Mouse (Mus musculus) large intestine, adult 2 months (tissue): Measurements from ENCODE around the gene Fbxo7. TPM values are rescaled to one million over a fixed set of nuclear protein-coding genes. Genes with fewer than 3 reads are reported as not detected.

ENCODE experiments used
- DNase-seq: peaks from one replicate; pipeline ENCODE4 v3.0.0-alpha.2; 2012; ENCODE audit warnings: low read depth, low spot score
- WGBS: fragments of 180-500 bp; shearing (Covaris S2); methylation state at CpG from one replicate; pipeline ENCODE4 v1.1.7; 2018; 5-methylcytosine and 5-hydroxymethylcytosine counted together
- polyA plus RNA-seq: library from polyadenylated mRNA; depleted of rRNA; stranded (reverse); fragments of >200 nt; gene quantifications from 2 replicates; pipeline ENCODE4 v1.2.3, GENCODE M21; 2012

Gene Fbxo7
- polyA plus RNA-seq, 1 experiment, result 23.4 TPM

DNA sequence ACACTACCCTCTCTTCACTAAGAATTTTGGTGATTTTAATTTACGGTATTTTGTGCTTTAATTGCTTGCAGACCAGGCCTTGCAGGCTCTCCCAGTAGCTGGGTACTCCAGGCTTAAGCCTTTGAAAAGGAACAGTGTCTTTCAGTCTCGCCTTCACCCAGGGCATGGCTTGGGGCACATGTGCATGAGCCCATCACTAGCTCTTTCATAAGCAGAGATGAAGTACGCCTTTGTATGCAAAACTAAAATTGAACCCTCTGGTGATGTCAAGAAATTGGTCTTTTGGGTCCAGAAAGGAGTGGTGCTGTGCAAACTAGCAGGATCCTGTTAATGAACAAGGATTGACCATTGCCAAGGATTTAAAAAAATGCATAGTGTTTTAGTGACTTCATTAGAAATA is 10.7 kb downstream of the Fbxo7 start:
- WGBS, result 90% methylated on average over 3 of the region's 3 CpGs
- DNase-seq, result no peak

DNA sequence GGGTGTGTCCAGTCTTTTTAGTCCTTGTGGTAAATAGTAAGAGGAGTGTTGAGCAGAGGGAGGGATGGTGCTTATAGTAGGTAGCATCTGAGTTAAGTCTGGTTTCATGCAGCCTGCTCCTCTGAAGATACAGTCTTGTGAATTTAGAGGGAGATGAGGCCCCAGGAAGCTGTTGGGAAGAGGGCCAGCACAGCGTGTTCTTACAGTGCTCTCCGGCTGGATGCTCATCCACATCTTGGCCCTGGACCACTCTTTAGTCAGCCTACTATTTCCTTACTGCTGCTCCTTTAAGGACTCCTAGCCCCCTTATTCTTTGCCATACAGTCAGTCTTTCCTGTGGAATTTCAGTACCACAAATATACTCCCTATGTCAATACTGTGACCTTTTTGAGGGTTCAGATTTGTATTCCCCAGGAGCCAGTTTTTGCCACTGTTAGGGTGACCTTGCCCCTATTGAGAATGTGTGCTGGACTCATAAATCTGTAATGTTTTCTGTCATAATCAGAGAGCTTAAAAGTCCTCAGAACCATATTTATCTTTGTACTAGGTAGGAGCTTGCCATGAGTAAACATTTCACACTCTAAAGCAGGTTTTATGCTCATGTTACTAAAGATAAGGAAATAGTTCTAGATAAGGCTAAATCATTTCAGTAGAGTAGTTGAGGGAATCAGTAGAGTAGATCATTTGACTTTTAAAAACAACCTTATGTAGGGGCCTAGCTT is 12.4 kb downstream of the Fbxo7 start:
- DNase-seq, result no peak
- 24% methylated on average over 2 of the region's 2 CpGs for WGBS

DNA sequence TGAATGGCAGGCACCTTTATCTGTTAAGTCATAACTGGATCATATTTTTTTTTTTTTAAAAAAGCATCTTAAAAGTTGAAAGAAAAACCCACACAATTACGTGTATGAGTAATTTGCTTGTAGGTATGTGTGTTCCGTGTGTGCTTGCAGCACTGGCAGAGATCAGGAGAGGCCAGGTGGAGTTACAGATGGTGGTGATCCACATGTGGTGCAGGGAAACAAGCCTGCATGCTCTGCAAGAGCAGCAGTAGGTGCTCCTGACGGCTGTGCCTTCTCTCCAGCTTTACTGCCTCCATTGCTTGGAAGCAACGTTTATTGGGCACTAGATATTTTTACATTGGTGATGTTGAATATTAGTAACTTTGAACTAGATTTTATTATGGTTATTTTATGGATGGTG is 21.9 kb downstream of the Fbxo7 start:
- DNase-seq, result no peak
- WGBS, result 77% methylated on average over 4 of the region's 4 CpGs

DNA sequence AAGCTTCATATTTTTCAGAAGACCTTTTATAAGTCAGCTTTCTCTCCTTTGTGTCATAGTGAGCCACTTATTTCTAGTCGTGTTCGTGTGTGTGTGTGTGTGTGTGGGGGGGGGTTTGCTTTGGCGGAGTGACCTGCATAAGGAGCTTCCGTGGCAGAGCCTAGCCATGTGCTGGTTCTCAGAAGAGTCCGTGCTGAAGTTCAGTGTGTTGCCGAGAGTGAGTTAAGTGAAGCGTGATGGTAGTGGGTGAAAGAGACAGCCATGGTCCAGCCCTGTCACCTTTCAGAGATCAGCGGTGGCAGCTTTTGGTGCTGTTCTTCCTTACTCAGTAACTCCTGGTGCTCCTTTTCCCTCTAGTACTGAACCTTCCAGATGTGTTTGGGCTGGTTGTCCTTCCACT is 22.3 kb downstream of the Fbxo7 start:
- WGBS, result 91% methylated on average over 8 of the region's 8 CpGs
- DNase-seq, result no peak

DNA sequence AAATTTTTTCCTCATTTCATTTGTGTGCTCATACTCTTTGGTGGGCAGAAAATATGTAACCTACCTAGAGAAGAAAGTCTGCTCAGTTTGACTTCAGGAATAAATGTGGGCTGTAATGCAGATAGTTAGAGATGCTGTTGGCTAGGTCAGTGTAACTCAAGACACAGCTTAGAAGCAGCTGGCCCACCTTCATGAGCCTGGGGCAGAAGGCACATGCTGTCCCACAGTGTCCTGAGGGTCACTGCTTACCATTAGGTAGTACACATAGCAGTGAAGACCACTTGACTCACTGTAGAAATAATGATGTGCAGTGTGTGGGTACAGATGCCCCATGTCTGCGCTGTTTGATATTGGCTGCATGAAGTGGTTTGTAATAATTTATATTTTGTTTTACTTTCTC is 24.6 kb downstream of the Fbxo7 start:
- WGBS, result 86% methylated on average over 1 of the region's 1 CpGs
- no peak for DNase-seq

DNA sequence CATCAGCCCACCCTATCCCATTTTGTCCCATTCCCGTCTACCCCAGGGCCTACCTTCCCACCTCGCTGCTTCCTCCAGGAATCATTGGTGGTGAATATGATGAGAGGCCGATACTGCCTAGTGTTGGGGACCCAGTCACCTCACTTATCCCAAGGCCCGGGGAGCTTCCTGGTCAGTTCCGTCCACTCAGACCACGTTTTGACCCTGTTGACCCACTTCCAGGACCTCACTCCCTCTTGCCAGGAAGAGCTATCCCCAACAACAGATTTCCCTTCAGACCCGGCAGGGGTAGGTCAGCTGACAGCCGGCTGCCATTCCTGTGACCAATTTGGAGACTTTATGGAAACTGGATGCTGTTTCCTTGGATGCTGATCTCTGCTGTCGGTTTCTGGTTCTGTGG is 26.0 kb downstream of the Fbxo7 start:
- 91% methylated on average over 9 of the region's 9 CpGs for WGBS
- no peak for DNase-seq

DNA sequence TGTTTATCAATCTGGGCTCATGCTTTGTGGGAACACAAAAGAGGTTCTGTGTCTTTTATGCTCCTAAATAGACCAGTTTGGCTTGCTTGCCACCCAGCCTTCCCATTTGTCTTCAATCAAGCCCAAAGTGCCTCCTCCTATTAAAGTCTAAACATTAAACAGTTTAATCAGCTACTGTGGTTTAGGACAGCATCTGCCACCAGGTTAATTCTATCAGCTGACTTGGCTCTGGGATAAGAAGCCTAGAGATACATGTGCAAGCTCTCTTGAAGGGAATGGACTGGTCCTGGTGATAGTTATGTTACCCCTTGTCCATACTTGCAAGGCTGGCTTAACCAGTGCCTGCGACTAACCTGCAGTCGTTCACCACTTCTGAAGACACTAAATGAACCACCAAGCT is 28.8 kb downstream of the Fbxo7 start:
- DNase-seq, result no peak
- 45% methylated on average over 2 of the region's 2 CpGs for WGBS

DNA sequence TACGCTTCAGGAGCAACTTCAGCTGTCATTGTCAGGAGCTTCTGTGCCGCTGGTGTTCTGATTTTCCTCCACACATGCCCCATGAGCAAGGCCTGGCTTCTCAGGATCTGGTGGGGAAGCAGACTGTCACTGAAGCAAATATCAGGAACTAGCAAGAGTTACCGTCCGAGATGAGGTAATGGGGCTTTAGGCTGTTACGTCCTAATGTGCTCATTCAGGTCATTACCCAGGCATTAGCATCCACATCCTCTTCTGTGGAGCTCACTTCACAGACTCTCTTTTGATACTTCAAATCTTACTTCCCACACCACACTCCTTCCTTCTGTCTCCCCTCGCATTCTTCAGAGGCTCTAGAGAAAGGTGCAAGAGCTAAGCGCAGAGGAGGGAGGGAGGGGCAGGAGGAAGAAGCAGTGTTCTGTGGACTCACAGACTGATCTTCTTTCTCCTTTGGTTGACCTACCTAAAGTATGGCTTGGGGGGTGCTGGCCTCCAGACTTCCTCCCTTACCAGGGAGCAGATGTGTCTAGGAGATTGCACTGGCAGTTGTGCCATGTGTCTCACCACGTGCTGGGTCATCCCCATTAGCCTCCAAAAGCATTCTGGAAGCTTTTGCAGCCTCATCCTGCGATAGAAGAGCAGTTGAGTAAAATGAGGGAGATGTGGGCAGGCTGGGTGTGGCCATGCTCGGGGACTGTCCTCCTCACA is 31.2 kb downstream of the Fbxo7 start:
- WGBS, result 75% methylated on average over 10 of the region's 10 CpGs
- DNase-seq, result no peak

DNA sequence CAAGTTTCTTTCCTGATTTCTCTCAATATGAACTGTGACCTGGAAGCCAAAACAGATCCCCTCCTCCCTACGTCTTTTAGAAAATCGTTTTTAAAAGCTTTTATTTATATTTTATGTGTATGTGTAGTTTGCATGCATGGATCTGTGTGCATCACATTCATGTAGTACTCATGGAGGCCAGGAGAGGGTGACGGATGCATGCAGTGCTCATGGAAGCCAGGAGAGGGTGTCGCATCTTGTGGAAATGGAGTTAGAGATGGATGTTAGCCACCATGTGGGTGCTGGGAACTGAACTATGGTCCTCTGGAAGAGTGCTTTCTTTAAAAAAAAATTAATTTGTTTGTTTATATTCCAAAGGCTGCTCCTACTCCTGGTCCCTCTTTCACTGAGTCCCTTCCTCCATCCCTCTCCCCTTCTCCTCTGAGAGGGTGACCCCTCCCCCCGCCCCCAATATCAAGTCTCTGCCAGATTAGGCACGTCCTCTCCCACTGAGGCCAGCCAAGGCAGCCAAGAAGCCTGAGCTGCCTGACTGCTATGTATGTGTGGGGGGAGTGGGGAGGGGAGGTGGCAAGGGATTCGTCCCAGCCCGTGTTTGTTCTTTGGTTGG is 34.6 kb downstream of the Fbxo7 start:
- 81% methylated on average over 8 of the region's 8 CpGs for WGBS
- DNase-seq, result no peak

DNA sequence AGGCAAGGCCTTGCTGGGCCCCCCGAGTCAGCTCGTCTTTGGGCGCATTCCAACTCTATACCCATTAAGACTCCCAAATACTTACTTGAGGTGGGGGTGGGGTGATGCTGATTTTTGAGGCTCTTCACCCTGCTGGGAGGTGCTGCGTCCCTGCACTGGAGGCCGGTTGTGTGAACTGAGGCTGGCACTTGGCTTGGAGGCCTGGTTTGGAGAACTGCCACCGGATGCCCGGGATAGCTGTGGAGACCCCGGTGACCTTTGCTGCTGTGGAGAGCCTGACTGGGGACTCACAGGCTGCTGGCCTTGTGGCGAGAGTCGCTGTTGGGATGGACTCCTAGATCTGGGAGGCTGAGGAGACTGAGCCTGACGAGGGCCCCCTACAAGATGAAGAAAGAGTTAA is 35.5 kb downstream of the Fbxo7 start:
- WGBS, result 91% methylated on average over 11 of the region's 11 CpGs
- no peak for DNase-seq

DNA sequence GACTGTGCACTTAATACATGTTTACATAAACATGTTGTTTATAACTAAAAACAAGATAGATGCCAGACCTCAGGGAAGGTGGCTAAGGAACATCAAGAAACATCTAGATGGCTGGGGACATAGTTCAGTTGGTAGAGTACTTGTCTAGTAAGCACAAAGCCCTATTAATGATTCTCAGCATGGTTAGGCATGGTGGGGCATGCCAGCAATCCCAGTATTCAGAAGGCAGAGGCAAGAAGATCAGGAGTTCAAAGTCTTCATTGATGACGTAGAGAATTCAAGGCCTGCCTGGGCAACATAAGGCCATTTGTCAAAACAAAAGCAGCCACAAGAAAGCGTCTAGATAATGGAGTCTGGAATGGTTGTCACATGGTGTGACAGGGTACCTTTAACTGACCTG is 35.9 kb downstream of the Fbxo7 start:
- no peak for DNase-seq
- 69% methylated on average over 2 of the region's 2 CpGs for WGBS

DNA sequence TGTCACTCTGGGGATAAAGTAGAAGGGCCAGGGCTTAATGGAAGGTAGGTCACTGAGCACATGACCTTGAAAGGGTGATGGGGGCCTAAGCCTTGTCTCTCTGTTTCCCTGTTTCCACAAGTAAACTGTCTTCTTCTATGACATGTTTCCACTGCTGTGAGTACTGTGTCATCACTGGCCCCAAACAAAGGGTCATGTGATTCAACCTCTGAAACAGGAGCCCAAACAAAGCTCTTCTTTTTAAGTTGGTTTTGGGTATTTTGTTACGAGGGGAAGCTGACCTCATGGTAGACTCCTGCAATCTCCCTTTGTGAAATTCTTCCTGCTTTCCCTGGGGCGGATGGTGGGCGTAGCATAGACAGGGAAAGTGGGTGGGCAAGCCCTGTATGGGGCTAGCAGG is 38.5 kb downstream of the Fbxo7 start:
- DNase-seq, result no peak
- WGBS, result 73% methylated on average over 3 of the region's 3 CpGs

DNA sequence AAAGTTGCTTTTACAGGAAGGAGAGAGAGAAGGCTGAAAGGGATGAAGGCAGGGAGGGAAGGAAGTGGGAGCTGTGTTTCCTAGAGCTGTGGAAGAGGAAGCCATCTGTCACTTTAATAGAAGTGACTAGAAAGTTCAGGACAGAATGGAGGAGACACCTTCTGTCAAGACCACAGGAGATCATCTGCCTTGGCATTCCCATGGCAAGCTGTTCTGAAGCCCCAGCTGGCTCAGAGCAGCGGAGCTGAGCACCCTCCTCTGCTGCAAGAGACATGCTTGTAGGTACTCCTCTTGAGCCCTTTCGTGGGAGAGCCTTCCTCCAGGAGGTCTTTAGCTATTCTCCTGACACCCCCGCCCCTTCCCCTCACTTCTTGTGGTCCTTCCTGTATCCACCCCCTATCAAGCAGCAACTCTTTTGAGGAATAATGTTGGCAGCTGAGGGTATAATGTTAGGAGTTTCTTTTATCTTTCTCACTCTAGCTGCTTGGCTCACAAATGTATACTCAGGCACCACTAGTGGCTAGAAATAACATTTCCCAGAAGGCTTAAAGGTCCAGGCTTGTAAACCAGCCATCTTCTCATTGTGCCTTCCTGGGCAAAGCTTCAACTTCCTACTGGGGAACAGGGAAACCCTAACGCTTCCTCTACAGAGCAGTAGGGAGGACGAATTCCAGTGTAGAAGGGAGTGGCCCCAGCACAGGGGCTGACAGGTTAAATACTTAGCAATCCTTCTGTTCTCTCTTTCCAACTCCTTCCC is 40.7 kb downstream of the Fbxo7 start:
- DNase-seq, result no peak
- 55% methylated on average over 5 of the region's 5 CpGs for WGBS

DNA sequence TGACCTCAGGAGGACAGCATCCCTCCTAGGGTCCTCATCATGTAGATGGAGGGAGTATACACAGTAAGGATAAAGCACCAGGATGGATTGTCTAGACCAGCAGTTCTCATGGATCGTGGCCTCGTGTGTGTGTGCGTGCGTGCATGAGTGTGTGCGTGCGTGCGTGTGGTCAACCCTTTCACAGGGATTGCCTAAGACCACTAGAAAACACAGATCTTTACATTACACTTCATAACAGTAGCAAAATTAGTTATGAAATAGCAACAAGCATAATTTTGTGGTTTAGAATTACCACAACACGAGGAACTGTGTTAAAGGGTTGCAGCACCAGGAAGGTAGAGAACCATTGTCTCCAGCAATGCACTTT is 41.2 kb downstream of the Fbxo7 start:
- DNase-seq, result no peak
- 84% methylated on average over 8 of the region's 8 CpGs for WGBS

DNA sequence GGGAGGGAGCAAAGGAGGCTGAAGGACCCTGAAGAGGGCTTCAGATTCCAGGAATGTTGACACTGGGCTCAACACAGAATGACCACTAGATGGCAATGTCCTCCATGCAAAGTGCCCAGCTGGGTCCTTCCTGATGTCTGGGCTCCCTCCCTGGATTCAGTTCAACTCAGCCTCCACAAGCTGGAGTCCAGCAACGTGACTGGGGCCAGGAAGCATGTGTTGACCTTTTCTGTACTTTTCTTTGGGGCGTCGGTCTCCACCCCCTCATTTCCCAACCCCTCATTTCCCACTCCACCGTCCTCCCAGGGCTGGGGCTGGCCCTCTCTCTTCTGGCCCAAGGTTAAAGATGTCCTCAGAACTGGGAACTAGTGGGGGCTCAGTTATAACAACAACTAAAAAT is 43.2 kb downstream of the Fbxo7 start:
- WGBS, result 11% methylated on average over 4 of the region's 4 CpGs
- DNase-seq, result peak; percentile 51

DNA sequence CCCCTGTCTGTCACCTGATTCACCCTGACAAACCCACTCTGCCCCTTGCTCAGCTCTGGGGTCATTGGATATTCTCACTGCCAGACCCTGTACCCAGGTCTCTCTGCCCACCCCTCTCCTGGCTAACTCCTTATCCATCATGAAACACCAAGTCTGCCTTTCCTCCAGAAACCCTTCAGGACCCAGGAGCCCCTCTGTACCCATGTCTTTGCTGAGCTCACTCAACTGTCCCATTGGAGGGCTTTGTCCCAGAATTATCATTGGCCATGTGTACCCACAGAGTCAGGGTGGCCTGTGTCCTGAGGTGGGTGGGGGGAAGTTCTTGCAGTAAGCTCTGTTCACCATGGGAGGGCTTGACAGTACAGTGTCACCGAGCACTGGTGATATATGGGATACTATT is 43.9 kb downstream of the Fbxo7 start:
- DNase-seq, result no peak
- WGBS, result 79% methylated on average over 1 of the region's 1 CpGs

DNA sequence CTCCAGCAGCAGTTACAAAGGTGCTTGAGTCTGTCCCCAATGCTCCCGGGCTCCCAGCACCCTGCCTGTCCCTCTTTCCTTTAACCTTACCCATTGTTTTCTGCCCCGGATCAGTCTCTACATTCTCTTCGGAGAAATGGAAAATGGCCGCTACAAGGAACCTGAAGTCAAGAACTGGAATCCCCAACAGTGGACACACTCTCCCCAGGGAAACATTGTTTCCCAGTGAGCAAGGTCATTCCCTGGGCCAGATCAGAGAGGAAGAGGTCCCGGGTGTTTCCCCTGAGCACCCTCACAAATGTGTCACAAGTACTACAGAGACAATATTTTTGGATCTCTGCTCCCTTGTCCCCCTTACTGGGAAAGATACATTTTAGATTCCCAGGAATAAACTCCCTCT is 44.9 kb downstream of the Fbxo7 start:
- DNase-seq, result no peak
- 83% methylated on average over 5 of the region's 5 CpGs for WGBS

DNA sequence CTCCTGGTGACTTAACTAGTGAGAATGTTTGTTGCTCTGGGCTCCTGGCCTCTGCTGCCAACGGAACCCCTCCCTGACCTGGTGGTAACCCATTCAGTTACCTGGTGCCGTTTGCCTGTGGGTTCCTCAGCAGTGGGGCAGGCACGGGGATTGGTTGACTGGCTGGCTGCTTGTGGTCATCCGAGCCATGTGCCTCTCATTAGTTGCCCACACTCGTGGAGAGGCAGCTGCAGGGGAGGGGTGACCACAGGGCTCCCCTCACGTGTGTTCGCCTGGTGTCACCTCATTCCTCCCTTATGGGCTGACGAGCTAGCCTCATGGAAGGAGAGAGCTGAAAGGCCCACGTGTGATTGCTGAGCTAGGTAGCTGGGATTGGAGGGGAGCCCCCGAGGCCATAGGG is 46.1 kb downstream of the Fbxo7 start:
- 80% methylated on average over 10 of the region's 10 CpGs for WGBS
- no peak for DNase-seq

DNA sequence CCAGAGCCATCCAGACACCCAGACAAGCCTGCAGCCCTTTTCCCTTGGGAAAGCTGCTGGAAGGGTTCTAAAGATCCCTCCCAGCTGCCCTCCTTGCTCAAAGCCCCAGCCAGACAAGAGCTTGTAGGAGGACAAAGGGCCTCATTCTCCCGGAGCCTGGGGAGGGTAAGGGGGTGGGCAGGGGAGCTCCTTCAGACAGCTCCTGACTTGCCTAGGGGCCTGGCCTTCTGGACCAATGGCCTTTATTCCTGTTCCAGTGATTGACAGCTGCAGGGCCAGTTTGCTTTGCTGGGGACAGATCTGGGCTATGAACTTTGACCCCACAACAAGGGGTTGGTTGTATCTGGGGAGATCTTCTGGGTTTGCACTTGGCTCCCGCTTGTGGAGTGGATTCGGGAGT is 47.6 kb downstream of the Fbxo7 start:
- WGBS, result 47% methylated on average over 3 of the region's 3 CpGs
- DNase-seq, result no peak

DNA sequence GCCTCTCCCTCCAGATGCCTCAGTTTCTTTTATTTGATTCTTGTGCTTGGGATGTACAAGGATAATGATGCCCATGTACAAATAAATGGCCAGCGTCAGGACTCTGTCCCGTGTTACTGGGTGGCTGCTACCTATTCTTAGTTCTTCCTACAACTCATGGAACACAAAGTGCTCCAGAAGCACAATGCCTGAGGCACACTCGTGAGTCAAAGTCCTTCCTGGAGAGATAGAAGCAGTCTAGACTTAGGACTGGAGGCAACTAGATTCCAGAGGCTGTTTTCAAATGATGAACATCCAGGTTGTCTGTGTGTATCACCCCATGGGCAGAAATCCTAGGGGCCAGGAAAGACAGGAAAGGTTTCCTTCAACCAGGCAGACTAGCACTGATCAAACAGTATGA is 49.0 kb downstream of the Fbxo7 start:
- DNase-seq, result no peak
- WGBS, result 81% methylated on average over 3 of the region's 3 CpGs

DNA sequence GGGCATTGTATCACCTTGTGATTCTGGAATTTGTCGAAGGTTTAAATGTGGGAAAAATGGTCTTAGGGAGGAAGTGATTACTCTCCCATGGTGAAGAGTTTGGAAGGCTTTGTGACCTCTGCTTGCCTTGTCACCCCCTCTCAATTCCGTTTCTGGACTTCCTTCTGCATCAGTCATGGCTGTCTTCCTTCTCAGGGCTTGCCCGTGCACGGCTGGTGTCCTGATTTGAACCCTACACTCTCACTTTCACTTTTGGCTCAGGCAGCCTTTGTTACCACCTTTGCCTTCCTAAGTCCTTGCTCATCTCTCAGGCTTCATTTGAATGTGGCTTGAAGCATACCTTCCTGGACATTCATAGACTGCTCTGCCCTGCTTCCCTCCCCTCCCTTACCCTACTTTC is 52.4 kb downstream of the Fbxo7 start:
- no peak for DNase-seq
- 34% methylated on average over 4 of the region's 4 CpGs for WGBS
